Mouse (Mus musculus): Measurements from ENCODE around the gene Dcdc2a. TPM values are rescaled to one million over a fixed set of nuclear protein-coding genes. Genes with fewer than 3 reads are reported as not detected.

The Dcdc2a gene
- total RNA-seq (2015; ENCODE audit: low replicate concordance) (not detected in 2 replicates), total RNA-seq (2017; ENCODE audit: low replicate concordance) (not detected in 2 replicates)

GRCm38 (mm10) chr13:25055873-25056667, at the start of gene Dcdc2a:
Gene Dcdc2a (plus strand): TSS chr13:25056004.
- no peak for ATAC-seq (replicated peaks; ENCODE audit: low FRiP score, poor library complexity, severe bottlenecking)

DNA sequence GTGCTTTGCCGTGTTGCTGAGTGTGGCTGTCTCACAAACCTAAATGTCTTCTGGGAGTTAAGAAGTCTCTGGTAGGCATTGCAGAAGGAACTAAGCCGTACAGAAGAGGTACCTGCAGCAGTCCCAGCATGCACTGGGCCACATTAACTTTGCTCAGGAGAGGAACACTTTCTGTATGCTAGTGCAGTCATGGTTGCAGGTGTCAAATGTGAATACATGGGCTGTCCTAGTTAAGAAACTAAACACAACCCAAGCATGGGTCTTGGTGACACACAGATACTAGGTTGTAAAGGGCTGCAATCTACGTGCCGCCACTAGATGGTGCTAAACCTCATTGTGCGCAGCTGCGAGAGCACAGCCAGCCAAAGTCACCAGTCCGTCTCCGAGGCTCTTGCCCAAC, 48.7 kb upstream of the Dcdc2a start:
- peak; percentile 54; the same call in 1 of the 2 replicates for ATAC-seq (replicated peaks; ENCODE audit: low FRiP score, poor library complexity, severe bottlenecking)

DNA sequence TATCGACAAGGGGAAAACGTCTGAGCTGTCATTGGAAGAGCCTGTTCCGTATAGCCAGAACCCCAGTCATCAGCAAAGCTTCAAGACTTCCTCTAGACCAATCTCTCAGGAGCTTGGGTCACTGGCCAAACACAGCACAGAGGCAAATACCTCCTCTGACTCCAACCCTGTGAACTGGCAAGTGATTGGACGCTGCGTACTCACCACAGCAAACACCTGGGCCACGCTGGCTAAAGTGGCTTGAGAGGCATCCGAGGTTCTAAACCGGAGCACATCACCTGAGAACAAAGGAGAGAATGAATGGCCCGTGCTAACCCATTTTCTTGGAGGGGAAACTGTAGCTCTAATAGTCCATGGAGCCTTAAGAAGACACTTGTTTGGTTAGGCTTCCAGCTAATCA, 37.5 kb upstream of the Dcdc2a start:
- ATAC-seq (replicated peaks; ENCODE audit: low FRiP score, poor library complexity, severe bottlenecking), result no peak

DNA sequence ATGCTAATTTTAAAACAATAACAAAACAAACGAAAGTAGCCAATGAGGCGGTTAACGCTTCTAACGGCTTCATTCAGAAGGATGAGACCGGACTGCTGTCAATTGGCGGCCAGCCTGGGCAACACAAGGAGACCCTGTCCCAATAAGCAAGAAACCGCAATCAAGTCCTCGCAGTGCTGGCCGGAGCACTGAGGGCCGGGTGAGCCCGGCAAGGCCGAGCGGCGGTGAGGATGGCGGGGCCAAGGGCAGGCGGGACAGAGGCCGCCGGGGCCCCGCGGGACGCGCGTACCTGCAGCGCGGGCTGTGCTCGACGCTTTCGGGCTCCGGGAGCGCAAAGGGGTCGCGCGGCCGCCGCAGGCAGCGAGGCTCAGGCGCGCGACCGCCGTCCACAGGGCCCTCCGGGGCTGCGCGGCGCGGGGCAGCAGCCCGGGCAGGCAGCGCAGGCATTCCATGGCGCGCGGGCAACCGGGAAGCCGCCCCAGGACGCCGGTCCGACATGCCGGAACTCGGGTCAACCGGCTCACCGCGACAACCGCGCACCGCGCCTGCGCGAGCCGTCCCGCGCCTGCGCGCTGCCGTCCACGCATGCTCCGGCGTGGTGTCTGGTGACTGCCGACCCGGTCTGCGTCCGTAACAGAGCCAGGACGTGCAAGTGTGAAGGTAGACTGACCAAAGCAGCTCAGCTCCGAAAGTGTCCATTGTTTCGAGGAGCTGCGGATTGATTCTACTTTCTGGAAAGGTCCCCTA, 35.8 kb upstream of the Dcdc2a start, which contains the start of gene Mrs2:
Mrs2 (minus strand) TSS at position 587 of the 747 bp plus-strand sequence.
- peak; percentile 89 for ATAC-seq (replicated peaks; ENCODE audit: low FRiP score, poor library complexity, severe bottlenecking)

GRCm38 (mm10) chr13:25020540-25020892, 35.3 kb upstream of the Dcdc2a start:
- peak; percentile 36 for ATAC-seq (replicated peaks; ENCODE audit: low FRiP score, poor library complexity, severe bottlenecking)

- ATAC-seq (replicated peaks; ENCODE audit: low FRiP score, poor library complexity, severe bottlenecking), result no peak
These were observed 33.4 kb upstream of the Dcdc2a start for GRCm38 (mm10) chr13:25022386-25022785.

DNA sequence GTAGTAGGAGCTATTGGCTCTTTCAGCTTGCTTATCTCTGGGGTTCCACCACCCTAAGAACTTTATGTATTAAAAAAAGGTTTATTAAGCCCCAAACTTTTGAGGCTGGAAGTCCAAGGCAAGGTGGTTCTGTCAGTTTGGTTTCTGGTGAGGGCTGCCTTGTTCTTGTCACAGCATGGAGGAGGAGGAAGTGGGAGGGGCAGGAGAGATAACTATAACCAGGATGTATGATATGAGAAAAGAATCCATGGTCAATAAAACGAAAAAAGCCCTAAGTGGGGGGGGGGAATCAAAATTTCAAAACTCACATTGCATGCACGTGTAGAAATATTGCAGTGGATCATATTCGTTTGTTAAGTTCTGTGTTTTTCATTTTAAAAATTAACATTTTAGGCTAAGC, 32.7 kb upstream of the Dcdc2a start:
- ATAC-seq (replicated peaks; ENCODE audit: low FRiP score, poor library complexity, severe bottlenecking), result no peak

DNA sequence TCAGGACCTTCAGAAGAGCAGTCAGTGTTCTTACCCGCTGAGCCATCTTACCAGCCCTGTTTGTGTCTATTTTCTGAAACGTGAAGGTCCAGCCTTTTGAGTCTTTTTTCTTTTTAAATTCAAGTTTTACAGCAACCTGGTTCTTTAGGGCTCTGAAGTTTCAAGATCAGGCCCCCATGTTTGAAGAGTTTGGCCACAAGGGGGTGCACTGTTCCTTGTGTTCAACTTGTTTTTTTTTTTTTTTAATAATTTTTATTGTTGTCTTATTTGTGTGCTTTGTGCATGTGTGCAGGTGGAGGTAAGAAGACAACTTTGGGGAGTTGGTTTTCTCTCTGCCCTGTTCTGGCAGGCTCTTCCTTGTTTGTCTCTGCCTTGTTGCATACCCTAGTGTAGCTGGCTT, 31.1 kb upstream of the Dcdc2a start:
- no peak for ATAC-seq (replicated peaks; ENCODE audit: low FRiP score, poor library complexity, severe bottlenecking)

DNA sequence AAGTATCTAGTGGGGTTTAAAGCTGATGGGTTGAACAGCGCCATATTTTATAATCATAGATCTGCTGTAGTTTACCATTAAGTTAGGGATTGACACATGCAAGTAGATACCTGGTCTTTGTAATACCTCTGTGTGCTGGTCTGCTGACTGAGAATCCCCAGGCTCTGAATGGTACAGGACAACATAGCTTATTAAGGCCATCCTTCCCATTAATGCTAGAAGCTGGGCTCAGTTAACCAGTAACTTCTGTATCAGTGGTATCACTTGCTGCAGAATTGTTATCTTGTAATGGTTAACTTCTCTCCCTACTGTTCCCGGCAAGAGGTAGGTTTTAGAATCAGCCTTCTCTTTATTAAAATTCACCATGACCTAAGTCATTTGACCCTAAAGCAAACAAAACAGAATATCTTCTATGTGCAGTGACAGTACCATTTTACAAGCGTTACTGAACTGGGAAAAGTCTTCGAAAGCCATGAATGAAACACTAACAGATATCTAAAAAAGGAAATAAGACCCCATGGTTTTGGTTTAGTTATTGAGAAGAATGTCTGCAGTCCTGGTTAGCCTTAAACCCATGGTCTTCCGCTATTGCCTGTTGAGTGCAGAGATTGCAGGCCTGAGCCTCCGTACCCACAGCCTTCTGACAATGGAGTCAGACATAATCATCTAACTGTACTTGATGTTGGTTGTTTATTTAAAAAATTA, 29.2 kb upstream of the Dcdc2a start:
- no peak for ATAC-seq (replicated peaks; ENCODE audit: low FRiP score, poor library complexity, severe bottlenecking)

- no peak for ATAC-seq (replicated peaks; ENCODE audit: low FRiP score, poor library complexity, severe bottlenecking)
These were observed 28.7 kb upstream of the Dcdc2a start for GRCm38 (mm10) chr13:25027114-25027425.

DNA sequence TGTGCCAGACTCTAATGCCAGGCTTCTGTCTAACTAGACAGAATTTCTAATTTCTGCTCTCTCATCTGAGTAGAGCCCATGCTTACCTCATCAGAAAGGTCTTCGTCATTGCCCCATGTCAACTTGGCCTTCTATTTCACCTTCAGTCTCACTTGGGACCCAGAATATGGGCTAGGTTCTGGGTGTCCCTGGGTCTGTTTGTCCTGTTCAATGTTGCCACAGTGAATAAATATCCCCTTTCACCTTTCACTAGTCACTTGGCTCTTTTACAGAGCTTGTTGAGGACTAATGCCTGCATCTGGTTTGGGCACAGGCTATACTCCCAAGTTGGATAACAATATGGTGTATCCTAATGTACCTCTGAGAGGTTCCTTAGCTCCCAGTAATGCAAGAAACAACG, 16.3 kb upstream of the Dcdc2a start:
- ATAC-seq (replicated peaks; ENCODE audit: low FRiP score, poor library complexity, severe bottlenecking), result no peak

GRCm38 (mm10) chr13:25052671-25053070, 3.1 kb upstream of the Dcdc2a start:
- ATAC-seq (replicated peaks; ENCODE audit: low FRiP score, poor library complexity, severe bottlenecking), result no peak

DNA sequence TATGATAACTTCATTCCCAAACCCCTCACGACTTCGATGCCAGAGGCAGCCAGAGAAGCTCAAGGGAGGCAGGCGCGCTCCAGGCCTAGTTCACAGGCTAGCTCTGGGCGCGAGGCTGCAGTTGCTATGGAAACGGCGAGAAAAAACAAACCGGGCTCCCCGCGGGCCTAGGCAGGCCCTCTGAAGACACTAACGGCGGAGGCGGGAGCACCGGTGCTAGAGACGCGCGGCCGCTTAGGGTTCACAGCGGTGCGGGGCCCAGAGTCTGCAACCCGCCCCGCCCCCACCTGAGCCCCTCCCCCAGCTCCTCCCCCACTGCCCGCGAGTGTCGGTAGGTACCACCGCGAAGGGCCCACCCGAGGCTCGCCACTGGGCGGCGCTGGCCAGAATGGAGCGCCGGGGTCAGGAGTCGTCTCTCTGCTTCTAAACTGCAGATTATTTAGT, 671 bp upstream of the Dcdc2a start:
- ATAC-seq (replicated peaks; ENCODE audit: low FRiP score, poor library complexity, severe bottlenecking), result no peak

DNA sequence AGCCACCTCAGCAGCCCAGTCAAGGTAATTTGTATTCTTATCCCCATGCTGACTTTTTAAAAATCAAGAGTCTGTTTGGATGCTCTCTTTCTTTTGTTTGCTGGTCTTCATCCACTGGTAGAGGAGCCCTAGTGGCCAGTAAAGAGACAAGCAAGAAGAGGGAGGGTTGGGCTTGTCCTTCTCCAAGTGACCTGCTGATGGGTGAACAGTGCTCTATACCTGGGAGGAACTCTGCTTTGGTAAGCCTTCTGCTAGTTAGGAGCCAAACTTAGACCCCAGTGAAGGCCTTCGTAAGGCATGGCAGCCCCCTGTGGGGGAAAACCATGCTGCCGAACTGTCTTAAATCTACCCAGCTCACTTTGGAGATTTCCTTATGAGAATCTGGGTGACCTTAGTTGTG, 10.9 kb downstream of the Dcdc2a start:
- ATAC-seq (replicated peaks; ENCODE audit: low FRiP score, poor library complexity, severe bottlenecking), result no peak

DNA sequence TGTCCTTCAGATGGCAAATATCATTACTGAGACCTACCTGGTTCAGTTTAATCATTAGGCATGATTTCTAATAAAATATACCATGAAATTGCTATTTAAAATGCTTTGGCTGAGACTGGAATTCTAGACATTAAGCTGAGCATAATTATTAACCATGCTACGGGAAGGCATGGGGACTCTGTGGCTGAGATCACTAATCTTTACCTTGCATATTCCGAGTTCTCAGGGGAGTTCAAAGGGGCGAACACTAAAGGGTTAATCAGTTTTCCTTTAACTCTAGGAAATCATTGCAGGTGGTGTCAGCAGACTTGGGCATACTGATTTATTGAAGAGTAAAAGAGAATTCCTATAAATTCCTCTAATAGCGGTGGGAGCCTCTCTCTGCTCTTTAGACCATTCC, 11.4 kb downstream of the Dcdc2a start:
- no peak for ATAC-seq (replicated peaks; ENCODE audit: low FRiP score, poor library complexity, severe bottlenecking)

- no peak for ATAC-seq (replicated peaks; ENCODE audit: low FRiP score, poor library complexity, severe bottlenecking)
These were observed 14.0 kb downstream of the Dcdc2a start for GRCm38 (mm10) chr13:25069765-25070164.

DNA sequence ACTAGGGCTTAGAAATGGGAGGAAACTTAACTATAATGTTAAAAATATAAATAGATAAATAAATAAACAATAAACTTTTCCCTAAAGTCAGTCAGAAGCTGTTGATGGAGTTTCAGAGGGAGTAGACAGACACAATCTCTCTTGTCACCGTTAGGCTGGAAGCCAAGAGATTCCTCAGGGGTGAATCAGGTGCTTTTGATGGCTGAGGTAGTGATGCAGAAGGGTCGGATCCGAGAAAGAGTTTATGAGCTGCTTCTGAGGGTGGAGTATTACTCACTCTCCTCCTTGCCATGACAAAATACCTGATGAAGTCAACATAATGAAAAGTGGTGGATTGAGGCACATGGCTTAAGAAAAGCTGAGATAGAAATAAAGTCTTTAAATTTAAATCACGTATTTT, 15.0 kb downstream of the Dcdc2a start:
- no peak for ATAC-seq (replicated peaks; ENCODE audit: low FRiP score, poor library complexity, severe bottlenecking)

DNA sequence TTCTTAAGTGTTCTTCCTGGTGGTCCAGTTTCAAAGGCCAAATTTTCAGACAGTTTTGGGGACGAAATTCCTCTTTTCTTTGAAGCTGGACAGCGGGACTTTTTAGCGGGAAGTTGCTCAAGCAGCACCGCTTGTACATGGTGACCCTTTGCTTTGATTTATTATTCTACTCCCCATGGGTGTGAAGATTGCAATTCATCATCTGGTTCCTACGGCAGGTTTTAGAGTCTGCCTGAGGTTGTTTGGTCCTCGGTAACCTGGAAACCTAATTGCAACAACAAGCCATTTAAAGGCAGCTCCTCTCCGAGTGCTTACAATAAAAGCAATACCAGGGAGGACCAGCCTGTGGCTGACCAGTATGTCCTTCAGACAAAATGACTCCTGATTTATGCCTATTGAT, 21.5 kb downstream of the Dcdc2a start:
- ATAC-seq (replicated peaks; ENCODE audit: low FRiP score, poor library complexity, severe bottlenecking), result no peak

GRCm38 (mm10) chr13:25083144-25083572, 27.4 kb downstream of the Dcdc2a start:
- ATAC-seq (replicated peaks; ENCODE audit: low FRiP score, poor library complexity, severe bottlenecking), result no peak

GRCm38 (mm10) chr13:25085147-25085546, 29.3 kb downstream of the Dcdc2a start:
- no peak for ATAC-seq (replicated peaks; ENCODE audit: low FRiP score, poor library complexity, severe bottlenecking)

GRCm38 (mm10) chr13:25091347-25091746, 35.5 kb downstream of the Dcdc2a start:
- no peak for ATAC-seq (replicated peaks; ENCODE audit: low FRiP score, poor library complexity, severe bottlenecking)

Measured in erythroid progenitor cell, adult 5-6 weeks (primary cell).